Mouse (Mus musculus) ovary, postnatal 36 days (tissue): ENCODE data around the gene Shank2.

ENCODE experiments used
- DNase-seq: peaks from one replicate; pipeline ENCODE4 v3.0.0; 2022; ENCODE audit warnings: low spot score, mixed read lengths

The Shank2 gene

DNA sequence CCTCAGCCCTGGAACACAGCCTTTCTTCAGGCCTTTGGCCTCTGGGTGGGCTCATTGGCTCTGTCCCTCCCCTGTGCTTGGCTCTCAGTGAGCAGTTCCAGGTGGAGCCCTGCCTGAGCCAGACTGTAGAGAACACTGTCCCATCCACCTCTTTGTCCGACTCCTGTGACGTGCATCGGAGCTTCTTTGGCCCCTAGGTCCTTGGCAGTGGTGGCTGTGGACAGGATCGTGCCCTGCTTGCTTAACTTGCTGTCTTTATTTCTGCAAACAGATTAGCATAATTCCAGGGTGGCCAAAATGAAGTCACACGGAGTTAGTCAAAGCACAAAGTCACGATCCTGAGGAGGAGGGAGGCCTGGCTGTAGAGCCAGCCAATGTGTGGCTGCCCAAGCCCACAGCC is 419.8 kb downstream of the Shank2 start:
- no peak for DNase-seq

DNA sequence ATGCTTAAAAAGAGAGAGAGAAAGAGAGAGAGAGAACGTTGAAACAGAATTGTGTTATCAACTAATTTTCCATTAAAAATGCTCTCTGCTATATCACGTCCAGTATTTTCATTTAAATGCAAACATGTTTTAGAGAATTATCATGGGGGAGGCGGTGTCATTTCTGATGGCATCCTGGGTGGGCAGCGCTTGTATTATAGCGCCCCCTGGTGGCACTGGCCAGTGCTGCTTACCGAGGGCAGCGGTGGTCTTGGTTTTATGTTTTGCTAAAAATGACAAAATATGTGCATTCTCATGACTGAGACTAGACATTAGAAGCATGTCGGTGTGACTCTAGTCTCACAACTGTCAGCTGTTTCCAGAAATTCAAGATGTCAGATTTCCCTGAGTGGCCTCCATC is 424.2 kb downstream of the Shank2 start:
- DNase-seq, result peak; percentile 44

DNA sequence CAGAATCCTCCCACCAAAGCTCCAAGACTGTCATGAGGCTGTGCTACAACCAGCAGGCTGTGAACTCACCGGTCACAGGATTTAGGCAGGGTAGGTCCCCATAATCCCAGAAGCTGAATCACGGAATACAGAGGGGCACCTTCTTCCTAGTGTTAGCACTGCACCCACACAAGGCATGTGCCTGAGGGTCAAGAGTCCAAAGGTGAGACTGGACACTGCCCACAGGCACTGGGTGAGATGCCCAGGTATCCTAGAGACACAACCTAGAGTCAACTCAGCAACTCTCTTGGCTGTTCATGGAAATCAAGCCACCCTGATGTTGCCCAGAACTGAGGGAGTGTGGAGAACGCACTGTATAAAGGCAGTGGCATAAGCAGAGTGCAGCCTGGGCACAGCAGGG is 424.9 kb downstream of the Shank2 start:
- no peak for DNase-seq

DNA sequence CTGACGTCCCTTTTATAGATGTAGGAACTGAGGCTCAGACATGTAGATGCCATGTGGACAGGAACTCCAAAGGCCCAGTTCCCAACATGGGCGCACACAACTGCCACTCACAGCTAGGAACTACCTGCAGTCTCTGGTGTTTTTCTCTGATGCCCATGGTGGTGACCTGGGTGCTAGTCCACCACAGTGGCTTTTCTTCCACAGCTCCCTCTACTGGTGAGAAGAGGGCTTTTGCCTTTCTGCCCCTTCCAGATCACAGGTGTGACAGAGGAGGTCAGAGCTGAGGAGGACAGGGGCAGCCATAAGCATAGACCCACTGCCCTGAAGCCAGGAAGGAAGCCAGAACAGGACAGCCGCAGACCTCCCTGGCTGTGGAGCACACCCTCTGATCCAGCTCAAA is 425.7 kb downstream of the Shank2 start:
- DNase-seq, result no peak

DNA sequence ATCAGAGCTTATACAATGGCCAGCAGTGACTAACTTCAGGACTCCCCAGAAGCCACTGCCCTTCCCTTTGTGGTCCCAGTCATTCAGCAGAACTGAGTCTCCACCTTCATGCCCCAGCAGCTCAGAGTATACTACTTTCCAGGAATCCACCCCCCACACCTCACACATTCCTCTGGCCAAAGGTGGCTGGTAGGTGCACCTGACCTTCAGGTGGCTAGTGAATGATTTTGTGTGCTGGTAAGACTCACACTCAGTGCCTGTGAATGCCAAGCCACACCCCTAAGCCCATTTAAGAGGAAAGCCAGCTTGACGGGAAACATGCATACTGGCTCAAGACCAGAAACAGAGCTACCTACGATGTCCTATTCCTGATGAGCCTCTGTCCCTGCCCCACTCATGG is 431.2 kb downstream of the Shank2 start:
- no peak for DNase-seq

DNA sequence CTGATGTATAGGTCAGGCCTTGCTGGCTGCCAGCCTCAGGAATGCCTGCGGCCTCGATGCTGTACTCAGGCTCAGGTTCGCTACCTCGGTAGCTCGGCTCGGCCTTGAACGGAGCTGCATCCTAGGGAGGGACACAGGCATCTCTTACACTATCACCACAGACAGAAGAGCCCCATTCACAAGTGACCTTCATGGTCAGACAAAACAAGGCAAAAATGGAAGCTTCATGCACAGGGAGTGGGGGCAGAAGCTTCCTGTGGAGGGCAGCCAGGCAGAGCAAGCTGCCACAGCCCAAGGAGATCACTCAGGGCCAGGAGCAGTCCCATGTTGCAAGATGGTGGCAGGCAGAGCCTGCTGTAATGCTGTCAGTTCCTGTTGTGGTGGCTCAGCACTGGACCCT is 437.1 kb downstream of the Shank2 start:
- DNase-seq, result peak; percentile 37

DNA sequence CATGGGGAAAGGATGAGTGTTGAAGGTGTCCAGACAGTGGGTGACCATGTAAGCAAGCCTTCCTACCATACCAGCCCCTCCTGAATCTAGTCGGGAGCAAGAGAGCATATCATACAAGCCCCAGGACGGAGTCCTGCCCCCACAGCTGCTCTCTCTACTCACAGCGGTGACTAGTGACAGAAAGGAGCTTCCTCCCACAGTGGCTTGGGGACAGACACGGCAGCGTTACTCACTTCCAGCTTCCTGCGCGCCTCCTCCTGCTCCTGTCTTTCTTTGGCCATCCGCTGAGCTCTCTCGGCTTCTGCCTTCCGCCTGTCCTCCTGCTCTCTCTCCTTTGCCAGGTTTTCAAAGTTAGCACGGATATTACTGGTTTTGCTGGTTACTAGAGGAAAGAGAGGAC is 439.7 kb downstream of the Shank2 start:
- DNase-seq, result no peak

DNA sequence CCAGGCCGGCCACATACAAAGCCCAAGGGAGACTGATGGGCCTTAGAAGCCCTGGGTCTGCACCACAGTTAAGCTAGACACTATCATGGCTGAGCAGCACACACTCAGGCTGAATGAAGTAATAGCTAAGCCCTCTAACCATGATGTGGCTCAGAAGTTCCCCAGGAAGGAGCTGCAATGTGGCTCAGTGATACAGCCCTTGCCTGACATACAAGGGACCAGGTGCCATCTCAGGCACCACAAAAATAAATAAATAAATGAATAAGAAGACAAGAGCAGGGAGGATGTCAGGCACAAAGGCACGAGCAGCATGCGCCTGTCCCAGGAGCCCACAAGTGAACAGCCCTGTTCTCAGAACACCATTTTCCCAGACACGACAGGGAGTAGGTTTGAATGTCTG is 440.2 kb downstream of the Shank2 start:
- DNase-seq, result no peak

DNA sequence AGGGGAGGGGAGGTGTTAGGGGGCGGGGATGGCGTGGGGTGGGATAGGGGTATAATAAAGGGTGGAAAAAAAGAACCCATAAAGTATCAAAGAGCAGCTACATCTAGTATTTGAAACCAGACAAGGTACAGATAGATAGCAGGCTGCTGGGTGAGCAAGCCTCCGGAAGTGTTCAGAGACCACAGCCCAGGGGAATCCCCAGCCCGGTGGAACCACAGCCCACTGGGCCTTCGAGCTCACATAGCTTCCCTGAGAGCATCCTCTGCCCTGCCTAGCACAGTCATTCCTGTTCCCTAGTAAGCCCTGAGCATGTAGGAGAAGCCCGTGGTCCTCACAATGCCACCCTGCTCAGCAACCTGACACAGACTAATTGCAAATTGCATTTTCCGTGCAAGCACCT is 443.1 kb downstream of the Shank2 start:
- DNase-seq, result no peak

DNA sequence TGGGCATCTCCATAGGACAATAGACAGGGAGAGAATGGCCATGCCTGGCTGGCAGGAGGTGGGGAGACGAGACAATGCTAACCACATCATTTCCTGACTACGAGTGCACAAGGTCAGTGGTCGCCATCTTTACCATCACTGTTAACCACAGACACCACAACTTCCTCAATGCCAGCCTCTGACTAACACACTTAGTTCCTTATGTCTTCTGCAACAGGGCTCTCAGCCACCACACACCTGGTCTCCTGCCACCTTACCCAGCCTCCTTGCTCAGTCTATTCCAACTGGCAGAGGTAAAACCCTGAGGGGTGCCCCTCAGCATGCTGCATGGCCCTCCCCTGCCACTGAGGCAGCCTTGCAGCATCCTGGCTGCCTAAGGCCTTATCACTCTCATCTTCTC is 445.4 kb downstream of the Shank2 start:
- DNase-seq, result no peak

DNA sequence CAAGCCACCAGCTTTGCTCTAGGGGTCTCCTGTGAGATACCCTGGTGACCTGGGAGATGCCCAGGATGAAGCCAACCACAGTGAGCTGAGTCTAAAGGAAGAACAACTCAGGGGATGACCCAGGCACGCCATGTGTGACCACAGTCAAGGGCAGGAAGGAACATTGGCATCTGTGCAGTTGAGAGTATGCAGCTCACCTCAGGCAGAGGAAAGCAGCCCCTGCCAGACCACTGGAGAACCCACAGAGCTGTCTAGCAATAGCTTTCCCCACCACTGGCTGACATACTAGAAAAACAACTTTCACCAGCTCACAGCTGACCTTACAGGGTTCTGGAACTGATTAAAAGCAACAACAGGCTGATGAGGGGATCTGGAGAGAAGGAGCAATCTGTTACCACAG is 446.5 kb downstream of the Shank2 start:
- no peak for DNase-seq

DNA sequence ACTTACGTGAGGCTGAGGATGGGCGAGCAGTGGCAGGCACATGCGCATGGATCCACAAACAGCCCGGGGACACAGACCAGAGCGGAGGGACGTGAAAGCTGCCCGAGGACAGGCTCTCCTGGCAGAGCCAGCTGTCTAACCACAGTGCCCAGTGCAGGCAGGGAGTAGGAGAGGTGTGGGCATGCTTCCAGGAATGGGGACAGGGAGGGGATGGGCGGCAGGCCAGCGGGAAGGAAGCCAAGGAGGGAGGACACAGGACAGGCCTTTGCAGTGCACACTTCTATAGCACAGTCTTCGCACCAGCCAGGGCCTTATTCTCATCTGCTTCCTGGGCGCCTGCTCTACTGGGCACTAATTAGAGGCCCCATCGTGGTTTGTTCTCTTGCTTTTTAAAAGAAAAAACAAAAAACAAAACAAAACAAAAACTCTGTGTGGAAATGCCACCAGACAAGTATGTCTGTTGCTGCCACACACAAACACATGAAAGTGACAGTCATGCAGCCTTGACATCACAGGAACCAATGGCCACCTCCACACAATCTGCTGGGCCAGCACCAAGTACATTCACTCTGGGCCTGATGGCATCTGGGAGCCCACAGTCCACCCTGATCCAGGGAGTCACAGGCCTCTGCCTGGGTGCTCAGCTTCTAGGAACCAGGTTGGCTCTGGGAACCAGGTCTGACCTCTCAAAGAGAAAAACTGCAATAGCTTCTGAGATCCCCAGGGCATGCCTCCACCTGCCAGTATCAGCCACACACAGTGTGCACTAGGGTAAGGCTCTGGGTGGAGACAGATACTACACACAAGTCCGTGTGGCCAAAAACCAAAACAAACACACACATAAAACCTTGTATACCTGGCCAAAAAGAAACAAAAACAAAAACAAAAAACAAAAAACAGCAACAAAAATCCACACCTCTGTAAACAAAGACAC is 448.2 kb downstream of the Shank2 start:
- peak; percentile 88 for DNase-seq

DNA sequence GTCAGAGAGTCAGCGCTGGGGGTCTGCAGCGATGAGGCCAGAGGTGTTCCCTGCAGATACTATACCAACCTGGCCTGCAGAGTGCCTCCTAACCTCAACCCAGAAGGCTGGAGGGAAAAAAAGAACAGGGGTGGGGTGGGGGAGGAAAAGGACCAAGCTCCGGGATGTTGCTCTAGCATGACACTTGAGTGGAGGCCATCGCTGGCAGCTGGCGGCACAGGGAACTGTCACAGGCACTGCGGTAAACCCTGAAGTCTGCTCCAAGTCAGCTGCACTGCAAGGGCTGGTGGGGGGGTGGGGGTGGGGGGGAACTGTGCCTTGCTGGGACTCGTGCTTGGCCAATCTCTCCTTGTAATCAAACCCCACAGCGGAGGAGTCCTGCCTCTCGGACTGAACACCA is 448.9 kb downstream of the Shank2 start:
- DNase-seq, result no peak

DNA sequence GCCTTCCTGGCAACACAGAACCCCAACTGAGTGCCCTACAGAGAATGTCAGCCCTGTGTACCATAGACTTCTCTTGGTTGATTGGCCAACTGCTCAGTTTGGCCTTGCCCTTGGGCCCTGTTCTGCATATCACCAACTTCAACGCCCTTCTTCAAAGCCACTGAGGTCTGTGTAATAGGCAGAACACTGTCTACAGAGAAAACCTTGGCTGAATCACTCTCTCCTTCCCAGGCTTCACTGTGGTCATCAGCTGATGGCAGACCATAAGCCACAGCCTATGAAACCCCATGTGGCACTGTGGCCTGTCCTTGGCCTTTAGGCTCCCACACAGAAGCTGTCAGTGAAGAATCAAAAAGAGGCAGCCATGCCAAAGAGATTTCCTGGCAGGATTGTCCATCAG is 457.2 kb downstream of the Shank2 start:
- no peak for DNase-seq

DNA sequence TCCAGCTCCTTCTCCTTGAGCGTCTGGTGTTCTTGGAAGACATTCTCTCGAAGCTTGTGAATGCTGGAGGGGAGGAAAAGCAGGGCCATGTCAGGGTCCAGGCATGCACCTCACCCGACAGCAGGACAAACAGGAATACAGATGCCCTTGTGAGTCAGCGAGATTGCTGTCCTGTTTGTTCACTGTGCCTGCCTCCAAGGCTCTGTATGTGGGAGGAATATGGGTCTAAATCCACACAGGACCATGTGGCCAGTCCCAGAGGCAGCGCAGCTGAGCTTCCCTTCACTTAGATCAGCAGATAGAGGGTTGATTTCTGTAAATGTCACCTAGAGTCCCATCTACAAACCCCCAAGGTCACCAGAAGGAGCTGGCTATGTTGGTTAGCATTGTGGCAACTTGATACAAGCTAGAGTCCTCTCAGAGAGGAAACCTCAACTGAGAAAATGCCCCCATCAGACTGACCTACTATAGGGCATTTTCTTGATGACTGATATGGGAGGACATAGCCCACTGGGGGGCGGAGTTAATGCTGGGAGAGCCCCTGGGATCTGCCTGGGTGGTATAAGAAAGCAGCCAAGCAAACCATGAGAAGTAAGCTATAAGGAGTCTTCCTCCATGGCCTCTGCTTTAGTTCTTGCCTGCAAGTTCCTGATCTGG is 459.6 kb downstream of the Shank2 start:
- DNase-seq, result no peak

DNA sequence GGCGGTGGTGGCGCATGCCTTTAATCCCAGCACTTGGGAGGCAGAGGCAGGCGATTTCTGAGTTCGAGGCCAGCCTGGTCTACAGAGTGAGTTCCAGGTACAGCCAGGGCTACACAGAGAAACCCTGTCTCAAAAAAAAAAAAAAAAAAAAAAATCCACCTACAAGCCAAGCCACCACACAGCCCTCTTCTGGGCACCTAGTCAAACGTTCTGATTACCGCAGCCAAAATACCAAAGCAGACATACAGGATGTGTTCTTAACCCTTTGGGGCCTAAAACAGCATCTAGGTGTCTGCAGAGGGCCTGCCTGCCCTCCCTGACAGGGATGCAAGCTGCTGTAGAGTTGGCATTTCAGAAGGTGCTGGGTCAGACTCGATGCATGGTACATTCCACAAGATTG is 460.8 kb downstream of the Shank2 start:
- DNase-seq, result no peak

DNA sequence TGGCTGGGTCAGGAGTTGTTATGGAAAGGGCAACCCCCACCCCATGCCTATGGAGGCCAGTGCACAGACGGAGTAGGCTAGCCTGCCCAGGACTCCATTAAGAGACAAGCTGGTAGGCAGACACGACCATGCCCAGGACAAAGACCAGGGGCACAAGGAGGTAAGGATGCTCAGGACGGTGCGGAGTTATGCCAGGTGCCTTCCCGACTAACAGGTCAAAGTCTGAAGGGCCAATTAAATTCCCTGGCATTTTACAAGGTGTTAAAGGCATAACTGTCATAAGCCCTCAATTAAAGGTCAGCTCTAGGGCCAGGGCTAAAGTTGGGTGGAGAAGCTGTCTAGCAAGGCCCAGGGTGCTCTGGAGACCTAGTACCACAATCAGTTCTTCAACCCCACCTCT is 467.0 kb downstream of the Shank2 start:
- no peak for DNase-seq

DNA sequence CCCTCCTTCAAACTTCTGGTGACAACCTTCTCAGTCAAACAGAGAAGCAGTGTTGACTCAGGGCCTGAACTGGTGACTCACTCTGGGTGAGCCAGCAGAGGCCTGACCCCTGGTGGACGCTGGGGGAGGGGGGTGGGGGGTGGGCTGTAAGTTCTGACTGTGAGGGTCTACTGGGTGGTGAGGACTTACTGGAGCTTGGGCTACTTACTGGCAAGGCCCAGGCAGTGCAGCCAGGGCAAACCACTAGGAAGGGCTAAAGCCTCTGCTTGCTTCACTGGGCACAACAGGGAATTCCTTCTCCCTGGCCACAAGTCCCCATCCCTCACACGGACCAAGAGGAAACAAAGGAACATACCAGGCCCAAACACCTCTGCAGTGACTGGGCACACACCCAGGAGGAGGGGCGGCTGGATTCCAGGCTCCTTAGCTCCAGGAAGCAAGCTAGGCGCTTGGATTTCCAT is 467.5 kb downstream of the Shank2 start:
- DNase-seq, result peak; percentile 25

DNA sequence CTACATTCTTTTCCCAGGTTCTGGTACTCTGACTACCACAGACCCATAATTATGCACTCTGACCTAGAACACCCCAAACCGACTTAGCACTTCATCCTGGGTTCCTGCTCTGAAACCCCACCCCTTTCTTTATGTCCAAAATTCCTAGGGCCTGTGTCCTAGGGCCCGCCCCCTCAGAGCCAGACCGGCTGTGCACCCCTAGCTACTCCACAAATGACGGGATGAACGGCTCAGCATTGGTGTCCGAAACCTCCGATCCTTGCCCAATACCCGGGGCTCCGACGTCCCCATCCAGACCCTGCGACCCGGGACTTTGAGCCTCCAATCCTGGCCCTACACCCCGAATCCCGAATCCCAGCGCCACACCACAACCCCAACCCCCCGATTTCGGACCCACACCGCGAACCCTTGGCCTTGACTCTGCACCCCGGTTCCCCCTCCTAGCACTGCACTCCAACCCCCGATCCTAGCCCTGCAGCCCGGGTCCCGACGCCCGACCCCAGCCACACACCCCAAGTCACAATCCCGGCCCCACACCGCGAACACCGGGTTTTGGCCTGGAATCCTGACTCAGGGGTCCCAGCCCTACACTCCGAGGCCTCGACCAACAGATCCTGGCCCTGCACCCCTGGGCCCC is 468.3 kb downstream of the Shank2 start:
- peak; percentile 15 for DNase-seq

DNA sequence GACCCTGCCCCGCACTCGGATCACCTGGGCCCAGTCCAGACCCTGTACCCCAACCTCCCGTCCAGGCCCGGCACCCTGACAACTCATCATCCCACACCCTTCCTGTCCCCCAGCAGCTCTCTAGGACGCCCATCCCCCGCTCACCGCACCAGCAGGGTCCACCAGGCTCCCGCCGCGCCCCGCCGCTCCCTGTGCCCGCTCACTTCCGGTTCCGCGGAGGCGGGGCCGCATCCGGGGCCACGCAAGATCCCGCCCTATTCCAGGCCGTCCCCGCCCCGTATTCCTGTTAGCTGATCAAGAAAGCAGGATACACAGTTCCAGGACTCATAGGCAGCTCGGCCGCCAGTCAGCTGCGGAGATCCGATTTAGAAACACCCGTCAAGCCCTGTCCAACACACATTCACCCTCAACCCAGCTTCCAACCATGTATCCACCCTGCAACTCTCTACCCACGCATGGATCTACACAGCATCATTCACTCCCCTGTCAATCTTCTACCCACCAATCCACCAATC is 468.9 kb downstream of the Shank2 start, which contains the start of gene Cttn:
Gene Cttn (minus strand): TSS at position 465 of the 515 bp plus-strand sequence.
- DNase-seq, result peak; percentile 89

DNA sequence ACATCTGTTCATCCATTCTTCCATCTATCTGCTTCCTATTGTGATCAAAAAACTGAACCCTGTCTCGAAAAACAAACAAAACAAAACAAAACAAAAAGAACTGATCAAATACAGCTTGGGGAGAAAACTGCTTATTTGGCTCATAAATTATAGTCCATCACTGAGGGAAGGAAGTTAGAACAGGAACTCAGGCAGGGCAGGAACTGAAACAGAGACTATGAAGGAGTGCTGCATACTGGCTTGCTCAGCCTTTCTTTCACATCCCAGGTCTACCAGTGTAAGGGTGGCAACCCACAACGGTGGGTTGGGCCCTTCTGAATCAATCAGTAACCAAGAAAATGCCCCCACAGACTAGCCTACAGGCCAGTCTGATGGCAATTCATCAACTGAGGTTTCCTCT is 469.4 kb downstream of the Shank2 start:
- DNase-seq, result no peak

DNA sequence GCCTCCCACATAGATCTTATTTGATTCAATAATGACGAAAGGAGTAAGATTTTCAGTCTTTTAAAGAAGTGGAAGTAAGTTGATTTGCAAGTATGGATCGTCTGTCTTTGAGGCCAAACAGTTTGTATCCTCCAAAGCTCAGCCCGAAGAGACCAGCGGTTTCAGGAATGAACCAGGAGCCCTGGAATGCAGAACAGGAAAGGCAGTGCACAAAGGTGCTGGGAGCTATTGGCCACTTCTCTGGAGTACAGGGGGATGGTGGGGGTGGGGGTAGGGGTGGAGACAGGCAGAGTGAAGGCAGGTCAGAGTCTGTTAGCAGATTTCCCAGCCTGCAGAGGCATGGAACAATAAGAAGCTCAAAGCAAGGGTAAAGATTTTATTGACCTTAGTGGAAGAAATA is 471.8 kb downstream of the Shank2 start:
- DNase-seq, result no peak
